Mouse (Mus musculus): ENCODE measurements around the gene Hebp2. TPM values are rescaled to one million over a fixed set of nuclear protein-coding genes. Genes with fewer than 3 reads are reported as not detected.
"Not testable (repeated sequence)": the region's sequence is repeated elsewhere in the genome, so short reads cannot be mapped to it uniquely, and the experiment has no call there.

Hebp2 gene
- polyA plus RNA-seq (2016; fragmentation: Nextera tagmentation; extraction: Ambion mirVana): 12.1 and 16.4 TPM in 2 replicates

GRCm38 (mm10) chr10:18545813-18546235, at the start of gene Hebp2:
TSS of gene Hebp2 (minus strand) at chr10:18546076.
- Histone ChIP-seq H3K4me2 (replicated peaks) (peak within 1 kb of the TSS; percentile 82), H3K36me3 (no peaks in the 10 kb centered on the region), H3K27me3 (replicated peaks) (no peaks in the 10 kb centered on the region), H3K9me3 (no peaks in the 10 kb centered on the region), H3K27ac (no peak within 1 kb of the TSS), H3K9ac (peak within 1 kb of the TSS; percentile 62), H3K4me3 (peak within 1 kb of the TSS; percentile 55), H3K4me1 (peaks cover 11% of the 10 kb centered on the region)
- ATAC-seq (ENCODE audit: low FRiP score, low read depth): peak; percentile 91
- WGBS: under 1% methylated on average over 22 of the region's 22 CpGs

- H3K9ac ChIP-seq: no peak overlapping the region
- no peaks in the 10 kb centered on the region for H3K4me1 ChIP-seq
- 0 out of 2 replicates have a peak, but pooled peaks cover 6% of the 10 kb centered on the region for H3K36me3 ChIP-seq
- no peaks in the 10 kb centered on the region for H3K9me3 ChIP-seq
- H3K4me3 ChIP-seq: no peak overlapping the region
- H3K27me3 ChIP-seq (replicated peaks): no peaks in the 10 kb centered on the region
- WGBS: 91% methylated on average over 5 of the region's 5 CpGs
- ATAC-seq (ENCODE audit: low FRiP score, low read depth): no peak
- no peak overlapping the region for H3K4me2 ChIP-seq (replicated peaks)
- H3K27ac ChIP-seq: no peak overlapping the region
These were observed 43.6 kb upstream of the Hebp2 start for GRCm38 (mm10) chr10:18589455-18589854.

DNA sequence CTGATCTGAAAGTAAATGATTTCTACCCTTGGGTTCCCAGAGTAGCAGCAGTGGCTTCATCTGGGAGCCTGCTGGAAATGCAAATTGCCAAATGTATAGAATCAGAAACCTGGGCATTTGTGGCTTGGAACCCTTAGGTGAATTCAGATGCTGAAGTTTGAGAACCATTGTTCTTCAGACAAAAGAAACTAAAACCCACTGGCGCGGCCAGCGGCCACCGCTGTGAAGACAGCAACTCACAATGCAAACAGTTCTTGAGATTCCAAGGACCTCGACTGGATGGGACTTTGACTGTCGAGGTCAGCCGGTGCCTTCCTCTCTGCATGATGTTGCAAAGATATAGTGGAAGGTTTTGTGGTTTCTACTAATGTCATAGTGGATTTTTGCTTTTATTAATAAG, 38.3 kb upstream of the Hebp2 start:
- Histone ChIP-seq H3K36me3 (no peaks in the 10 kb centered on the region), H3K9me3 (no peaks in the 10 kb centered on the region), H3K4me1 (no peaks in the 10 kb centered on the region), H3K27ac (no peak overlapping the region), H3K4me3 (no peak overlapping the region), H3K4me2 (replicated peaks) (no peak overlapping the region), H3K27me3 (replicated peaks) (no peaks in the 10 kb centered on the region), H3K9ac (no peak overlapping the region)
- 5% methylated on average over 7 of the region's 7 CpGs for WGBS
- ATAC-seq (ENCODE audit: low FRiP score, low read depth): no peak

DNA sequence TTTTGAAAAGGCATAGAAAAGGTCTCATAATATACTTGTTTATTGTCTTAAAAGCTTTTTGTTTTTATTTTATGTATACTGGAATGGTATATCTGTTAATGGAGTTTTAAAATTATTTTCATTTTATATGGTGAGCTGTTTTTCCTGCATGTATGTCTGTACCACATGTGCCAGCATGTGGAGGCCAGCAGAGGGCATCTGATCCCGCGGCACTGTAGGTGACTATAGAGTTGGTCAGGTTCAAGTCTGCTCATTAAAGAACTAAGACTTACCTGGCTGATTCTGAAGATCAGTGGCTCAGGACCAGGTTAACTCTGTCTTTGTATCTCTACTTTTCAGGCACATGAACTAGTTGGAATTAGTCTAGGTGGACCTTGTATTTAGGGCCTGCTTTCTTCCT, 26.7 kb upstream of the Hebp2 start:
- Histone ChIP-seq H3K4me1 (no peaks in the 10 kb centered on the region), H3K27ac (no peak overlapping the region), H3K9me3 (no peaks in the 10 kb centered on the region), H3K4me3 (no peak overlapping the region), H3K27me3 (replicated peaks) (no peaks in the 10 kb centered on the region), H3K36me3 (no peaks in the 10 kb centered on the region), H3K9ac (no peak overlapping the region), H3K4me2 (replicated peaks) (no peak overlapping the region)
- 66% methylated on average over 2 of the region's 2 CpGs for WGBS
- ATAC-seq (ENCODE audit: low FRiP score, low read depth): no peak

DNA sequence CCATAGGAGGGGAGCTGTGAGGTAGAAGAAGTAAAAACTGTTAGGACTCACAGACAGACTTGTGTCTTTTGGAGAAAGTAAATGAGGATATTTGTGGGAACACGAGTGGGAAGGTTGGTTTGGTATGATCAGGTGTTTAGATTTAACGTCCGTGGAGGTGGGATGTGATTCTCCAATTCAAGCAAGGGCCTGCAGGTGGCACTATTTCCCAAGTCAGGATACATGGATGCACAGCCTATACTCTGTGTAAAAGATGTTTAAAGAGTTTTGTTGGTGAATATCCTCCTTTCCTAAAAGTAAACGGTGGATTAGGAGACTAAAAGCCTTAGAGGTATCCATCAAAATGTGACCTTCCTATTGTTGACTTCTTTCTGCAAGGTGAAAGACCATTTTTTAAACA, 17.1 kb upstream of the Hebp2 start:
- H3K27ac ChIP-seq: no peak overlapping the region
- no peak overlapping the region for H3K9ac ChIP-seq
- H3K4me2 ChIP-seq (replicated peaks): no peak overlapping the region
- no peak overlapping the region for H3K4me3 ChIP-seq
- 11% methylated on average over 4 of the region's 4 CpGs for WGBS
- no peaks in the 10 kb centered on the region for H3K27me3 ChIP-seq (replicated peaks)
- H3K36me3 ChIP-seq: no peaks in the 10 kb centered on the region
- no peaks in the 10 kb centered on the region for H3K4me1 ChIP-seq
- ATAC-seq (ENCODE audit: low FRiP score, low read depth): no peak
- no peaks in the 10 kb centered on the region for H3K9me3 ChIP-seq

GRCm38 (mm10) chr10:18561445-18561844, 15.6 kb upstream of the Hebp2 start:
- H3K9me3 ChIP-seq: no peaks in the 10 kb centered on the region
- no peak for ATAC-seq (ENCODE audit: low FRiP score, low read depth)
- WGBS: 45% methylated on average over 5 of the region's 5 CpGs

GRCm38 (mm10) chr10:18559076-18559475, 13.2 kb upstream of the Hebp2 start:
- not testable (repeated sequence) for H3K36me3 ChIP-seq; ATAC-seq (ENCODE audit: low FRiP score, low read depth); H3K4me2 ChIP-seq (replicated peaks); H3K4me1 ChIP-seq; H3K27ac ChIP-seq; H3K27me3 ChIP-seq (replicated peaks); H3K9me3 ChIP-seq; H3K9ac ChIP-seq; H3K4me3 ChIP-seq
- 88% methylated on average over 9 of the region's 9 CpGs for WGBS

More at GRCm38 (mm10) chr10:18561445-18561844, 15.6 kb upstream of the Hebp2 start:
- H3K27me3 ChIP-seq (replicated peaks): no peaks in the 10 kb centered on the region
- no peak overlapping the region for H3K9ac ChIP-seq
- no peak overlapping the region for H3K4me3 ChIP-seq
- no peaks in the 10 kb centered on the region for H3K36me3 ChIP-seq
- no peak overlapping the region for H3K4me2 ChIP-seq (replicated peaks)
- H3K4me1 ChIP-seq: no peaks in the 10 kb centered on the region
- no peak overlapping the region for H3K27ac ChIP-seq

GRCm38 (mm10) chr10:18549321-18550216, 3.7 kb upstream of the Hebp2 start:
- no peaks in the 10 kb centered on the region for H3K36me3 ChIP-seq
- H3K27ac ChIP-seq: no peak overlapping the region
- H3K9ac ChIP-seq: 0 out of 2 replicates have a peak overlapping the region, but pooled peaks have one; percentile 40
- no peaks in the 10 kb centered on the region for H3K9me3 ChIP-seq
- peaks cover 11% of the 10 kb centered on the region for H3K4me1 ChIP-seq
- ATAC-seq (ENCODE audit: low FRiP score, low read depth): peak; percentile 37; the same call in 1 of the 2 replicates
- H3K4me3 ChIP-seq: peak overlapping the region; percentile 33
- WGBS: 4% methylated on average over 35 of the region's 35 CpGs
- no peaks in the 10 kb centered on the region for H3K27me3 ChIP-seq (replicated peaks)
- peak overlapping the region; percentile 72 for H3K4me2 ChIP-seq (replicated peaks)

DNA sequence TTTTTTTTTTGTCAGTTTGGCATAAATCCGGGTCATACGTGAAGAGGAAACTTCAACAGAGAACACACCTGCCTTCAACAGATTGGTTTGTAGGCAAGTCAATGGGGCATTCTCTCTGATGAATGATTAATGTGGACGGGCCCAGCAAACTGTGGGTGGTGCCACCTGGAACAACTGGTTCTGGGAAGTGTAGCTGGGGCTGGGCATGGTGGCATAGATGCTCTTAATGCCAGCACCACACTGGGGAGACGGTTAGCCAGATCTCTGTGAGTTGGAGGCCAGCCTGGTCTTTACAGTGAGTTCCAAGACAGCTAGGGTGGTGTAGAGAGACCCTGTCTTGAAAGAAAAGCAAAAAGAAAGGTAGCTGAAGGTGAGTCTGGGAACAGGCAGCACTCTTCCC, 1.5 kb upstream of the Hebp2 start:
- H3K9me3 ChIP-seq: no peaks in the 10 kb centered on the region
- WGBS: 84% methylated on average over 4 of the region's 4 CpGs

GRCm38 (mm10) chr10:18545309-18545708, 567 bp downstream of the Hebp2 start:
- Histone ChIP-seq H3K9ac (peak overlapping the region; percentile 62), H3K4me2 (replicated peaks) (peak overlapping the region; percentile 82), H3K4me3 (peak overlapping the region; percentile 55), H3K9me3 (no peaks in the 10 kb centered on the region), H3K4me1 (peaks cover 11% of the 10 kb centered on the region), H3K27me3 (replicated peaks) (no peaks in the 10 kb centered on the region), H3K27ac (no peak overlapping the region), H3K36me3 (no peaks in the 10 kb centered on the region)
- no peak for ATAC-seq (ENCODE audit: low FRiP score, low read depth)
- 11% methylated on average over 13 of the region's 13 CpGs for WGBS

More for the DNA sequence above, 1.5 kb upstream of the Hebp2 start:
- no peak for ATAC-seq (ENCODE audit: low FRiP score, low read depth)
- no peak overlapping the region for H3K27ac ChIP-seq
- no peaks in the 10 kb centered on the region for H3K36me3 ChIP-seq
- peaks cover 11% of the 10 kb centered on the region for H3K4me1 ChIP-seq
- no peak overlapping the region for H3K4me2 ChIP-seq (replicated peaks)
- H3K27me3 ChIP-seq (replicated peaks): no peaks in the 10 kb centered on the region
- no peak overlapping the region for H3K4me3 ChIP-seq
- H3K9ac ChIP-seq: no peak overlapping the region

GRCm38 (mm10) chr10:18536889-18537288, 9.0 kb downstream of the Hebp2 start:
- no peak overlapping the region for H3K4me3 ChIP-seq
- H3K27me3 ChIP-seq (replicated peaks): no peaks in the 10 kb centered on the region
- no peak overlapping the region for H3K9ac ChIP-seq
- no peak for ATAC-seq (ENCODE audit: low FRiP score, low read depth)
- no peaks in the 10 kb centered on the region for H3K4me1 ChIP-seq
- H3K9me3 ChIP-seq: no peaks in the 10 kb centered on the region
- peaks cover 18% of the 10 kb centered on the region for H3K36me3 ChIP-seq
- WGBS: 92% methylated on average over 2 of the region's 2 CpGs
- no peak overlapping the region for H3K4me2 ChIP-seq (replicated peaks)
- no peak overlapping the region for H3K27ac ChIP-seq

DNA sequence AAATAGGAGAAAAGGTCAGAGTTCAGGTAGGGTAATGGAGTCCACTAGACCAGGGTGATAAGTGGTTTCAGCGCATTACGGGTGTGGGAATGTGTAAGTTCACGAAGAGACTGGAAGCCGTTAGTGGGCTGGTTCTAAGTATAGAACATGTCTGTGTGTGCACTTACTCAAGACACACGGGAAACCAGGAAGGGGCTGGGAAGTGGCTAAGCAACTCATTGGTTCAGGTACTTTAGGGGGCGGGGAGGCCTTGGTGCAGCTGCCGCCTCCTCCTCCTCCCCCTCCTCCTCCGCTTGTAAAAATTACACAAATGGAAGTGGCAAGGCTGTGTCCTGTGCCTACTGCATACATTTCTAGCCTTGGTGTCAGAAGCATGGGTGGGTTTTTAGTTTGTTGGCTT, 13.6 kb downstream of the Hebp2 start:
- ATAC-seq (ENCODE audit: low FRiP score, low read depth): no peak

More for the DNA sequence above, 13.6 kb downstream of the Hebp2 start:
- Histone ChIP-seq H3K27me3 (replicated peaks) (no peaks in the 10 kb centered on the region), H3K9ac (no peak overlapping the region), H3K4me2 (replicated peaks) (no peak overlapping the region), H3K9me3 (no peaks in the 10 kb centered on the region), H3K36me3 (peaks cover 27% of the 10 kb centered on the region), H3K4me1 (no peaks in the 10 kb centered on the region), H3K4me3 (no peak overlapping the region), H3K27ac (no peak overlapping the region)
- WGBS: 67% methylated on average over 8 of the region's 8 CpGs
